Mouse (Mus musculus) bone marrow macrophage, adult 2 months (primary cell): ENCODE measurements around the gene Mki67.

ENCODE experiments used
- CTCF ChIP-seq: IDR thresholded peaks from 2 replicates; pipeline ENCODE4 v1.5.1; 2012; ENCODE audit warnings: low read depth, mild to moderate bottlenecking, low read length, moderate library complexity
- POLR2A ChIP-seq: IDR thresholded peaks from 2 replicates; pipeline ENCODE4 v1.6.1; 2012; ENCODE audit warnings: mild to moderate bottlenecking, low read depth, low read length, borderline replicate concordance

GRCm38 (mm10) chr7:135646976-135647375 lies 69.2 kb downstream of the Mki67 start:
- TF ChIP-seq CTCF, result no peak
- no peak for TF ChIP-seq POLR2A
